Mouse (Mus musculus): ENCODE results near the gene Ip6k2.

DNA sequence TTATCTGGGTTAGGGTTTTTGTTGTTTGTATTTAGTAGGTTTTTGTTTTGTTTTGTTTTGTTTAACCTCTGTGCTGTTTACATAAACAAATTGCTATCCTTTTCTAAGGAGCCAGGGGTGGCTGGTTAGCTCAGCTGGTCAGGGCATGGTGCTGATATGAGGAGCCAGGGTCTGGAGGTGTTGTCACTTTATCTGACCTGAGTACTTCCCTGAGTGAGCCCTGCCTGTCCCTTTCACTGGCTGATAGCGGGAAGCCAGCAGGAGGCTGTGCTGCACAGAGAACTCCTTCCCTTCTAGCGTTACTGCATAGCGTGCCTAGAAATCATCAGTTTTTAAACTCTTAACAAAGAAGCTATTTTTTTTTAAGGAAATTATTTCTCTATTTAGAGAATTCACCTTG, 35.9 kb upstream of the Ip6k2 start:
- no peak for TF ChIP-seq POLR2A (IDR thresholded peaks at IDR 0.05; ENCODE audit: borderline replicate concordance, extremely low read depth, low read depth, low read length)
- TF ChIP-seq CTCF (IDR thresholded peaks at IDR 0.05; ENCODE audit: insufficient read depth, low read length): no peak

All from lung, adult 2 months (tissue).